Mouse (Mus musculus) adrenal gland, postnatal 4 days (tissue): Measurements from ENCODE around the gene Jun. TPM values are rescaled to one million over a fixed set of nuclear protein-coding genes. Genes with fewer than 3 reads are reported as not detected.

Experiments used
- DNase-seq, 2 experiments: peaks; one replicate each; pipeline ENCODE4 v3.0.0; 2021 to 2022; ENCODE audit warnings: low spot score in 2 of 2, mixed read lengths in 2 of 2
- long read RNA-seq, 2 experiments: library from polyadenylated mRNA; stranded (forward); transcript quantifications; one replicate each; pipeline ENCODE4 v2.0.0; 2021
- total RNA-seq, 2 experiments: library from RNA; stranded (reverse); gene quantifications; 2 replicates each; pipeline ENCODE4 v1.2.3; 2021

Jun gene
- total RNA-seq = 10 to 100 TPM; 46.6 to 58.6 TPM
- long read RNA-seq, experiment 1, transcript Jun-201 (1 exons, 3,189 nt) = major isoform, 36 of 36 reads
- long read RNA-seq, experiment 1, partial matches to known transcripts = 0 of 36 reads
- long read RNA-seq, experiment 1, other reads (novel, unspliced or antisense) = 0 of 36 reads
- long read RNA-seq, experiment 2, transcript Jun-201 (1 exons, 3,189 nt) = major isoform, 160 of 161 reads
- long read RNA-seq, experiment 2, partial matches to known transcripts = 0 of 161 reads
- long read RNA-seq, experiment 2, other reads (novel, unspliced or antisense) = 1 of 161 reads

DNA sequence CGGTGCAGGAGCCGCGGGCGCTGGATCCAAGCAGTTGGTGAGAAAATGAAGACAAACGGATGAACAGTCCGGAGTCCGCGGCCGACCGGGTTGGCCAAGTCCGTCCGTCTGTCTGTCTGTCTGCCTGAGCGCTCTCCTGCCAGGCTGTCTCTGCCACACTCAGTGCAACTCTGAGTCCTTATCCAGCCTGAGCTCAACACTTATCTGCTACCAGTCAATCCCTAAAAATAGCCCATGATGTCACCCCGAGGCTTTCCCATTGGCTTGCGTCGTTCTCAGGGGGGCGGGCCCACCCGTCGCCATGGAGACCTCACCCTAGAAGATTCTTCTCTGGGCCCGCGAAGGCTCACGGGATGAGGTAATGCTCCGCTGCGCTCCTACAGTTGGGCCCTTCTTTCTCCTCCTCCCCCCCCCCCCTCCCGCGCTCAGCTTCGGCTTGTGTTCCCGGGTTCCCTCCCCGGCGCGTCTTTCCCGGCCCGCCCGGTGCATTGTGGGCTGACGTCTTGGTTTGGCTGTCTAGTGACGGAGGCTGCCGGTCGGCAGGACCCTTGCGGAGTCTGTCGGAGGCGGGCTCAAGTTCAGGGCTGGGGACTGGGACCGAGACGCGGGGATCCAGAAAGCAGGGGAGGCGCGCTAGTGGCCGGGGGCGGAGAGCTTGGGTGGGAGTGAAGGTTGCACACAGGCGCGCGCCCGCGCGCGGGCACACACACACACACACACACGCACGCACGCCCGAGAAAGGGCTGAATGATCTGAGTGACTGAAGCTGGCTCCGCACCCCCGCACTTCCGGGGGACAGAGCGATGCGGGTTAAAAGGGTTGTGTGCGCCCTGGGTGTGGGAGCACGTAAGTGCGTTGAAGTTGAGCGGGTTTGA lies at the start of gene Jun:
Gene Jun (minus strand): TSS at position 198 of the 875 bp plus-strand sequence.
- DNase-seq = peak; percentile 96 to 98

DNA sequence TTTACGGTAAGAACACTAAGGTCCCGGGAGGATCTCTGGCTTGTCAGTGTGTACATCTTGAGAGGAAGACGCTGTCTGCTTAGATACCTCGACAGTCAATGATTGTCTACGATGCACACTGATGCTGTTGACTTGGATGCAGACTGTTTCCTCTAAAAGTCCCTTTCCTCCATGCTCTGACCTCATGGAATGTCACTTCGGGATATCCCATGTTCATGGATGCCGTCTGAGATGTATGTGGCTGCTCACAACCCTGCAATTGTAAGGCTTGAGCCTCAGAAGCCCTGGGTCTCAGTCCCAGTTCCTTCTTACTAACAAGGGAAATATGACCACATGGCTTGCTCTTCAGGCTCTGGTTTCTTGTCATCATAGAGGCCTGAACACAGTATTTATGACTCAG lies 49.7 kb upstream of the Jun start:
- no peak for DNase-seq

DNA sequence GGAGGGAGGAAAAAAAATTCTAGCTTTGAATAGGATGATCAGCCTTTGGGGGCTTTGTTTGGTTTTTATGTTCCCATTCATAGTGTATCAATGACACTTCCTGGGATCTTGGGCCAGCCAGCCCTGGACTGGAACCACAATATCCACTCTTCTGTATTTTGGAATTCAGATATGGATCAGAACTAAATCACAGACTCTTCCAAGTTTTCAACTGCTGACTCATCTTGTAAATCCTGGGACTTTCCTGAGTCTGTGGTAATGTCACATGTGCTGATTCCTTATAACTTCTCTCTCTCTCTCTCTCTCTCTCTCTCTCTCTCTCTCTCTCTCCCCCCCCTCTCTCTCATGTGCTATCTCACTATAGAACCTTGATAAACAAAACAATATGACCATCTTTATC lies 48.7 kb upstream of the Jun start:
- DNase-seq = no peak

DNA sequence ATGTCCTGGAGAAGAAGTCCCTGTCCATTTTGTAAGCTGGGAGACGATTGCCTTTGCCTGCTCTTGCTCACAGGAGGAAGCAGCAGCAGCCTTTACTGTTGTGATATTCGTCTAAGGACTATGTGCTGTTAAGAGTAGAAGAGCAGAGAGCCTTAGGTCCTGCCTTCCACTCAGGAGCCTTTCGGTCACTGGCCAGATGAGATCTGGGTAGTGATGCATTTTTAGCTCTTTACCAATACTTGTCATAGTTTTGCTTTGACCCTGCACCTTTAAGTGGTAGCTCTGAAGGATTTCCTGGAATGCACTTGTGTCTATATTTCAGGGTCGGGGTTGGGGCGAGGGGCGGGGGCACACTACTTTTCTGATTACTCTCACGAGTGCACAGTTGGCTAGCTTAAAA lies 47.4 kb upstream of the Jun start:
- no peak for DNase-seq

DNA sequence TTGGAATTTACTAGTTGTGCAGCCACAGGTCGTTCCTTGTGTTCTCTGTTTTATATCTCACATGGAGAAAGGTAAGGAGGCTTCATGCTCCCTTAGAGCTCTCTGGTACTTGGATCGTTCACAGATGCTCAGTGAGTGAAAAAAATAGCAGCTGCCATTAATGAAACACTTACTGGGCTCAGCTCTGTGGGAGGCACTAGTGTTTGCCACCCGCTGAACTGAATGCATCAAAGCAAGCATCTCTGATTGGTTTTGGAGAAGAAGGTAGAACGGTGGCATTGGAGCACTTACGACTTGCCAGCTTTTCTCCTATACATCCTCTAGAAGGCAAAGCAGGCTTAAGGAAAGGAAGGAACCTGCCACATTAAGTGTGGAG lies 46.7 kb upstream of the Jun start:
- no peak for DNase-seq

GRCm38 (mm10) chr4:95097942-95098721 lies 46.1 kb upstream of the Jun start:
- no peak for DNase-seq

DNA sequence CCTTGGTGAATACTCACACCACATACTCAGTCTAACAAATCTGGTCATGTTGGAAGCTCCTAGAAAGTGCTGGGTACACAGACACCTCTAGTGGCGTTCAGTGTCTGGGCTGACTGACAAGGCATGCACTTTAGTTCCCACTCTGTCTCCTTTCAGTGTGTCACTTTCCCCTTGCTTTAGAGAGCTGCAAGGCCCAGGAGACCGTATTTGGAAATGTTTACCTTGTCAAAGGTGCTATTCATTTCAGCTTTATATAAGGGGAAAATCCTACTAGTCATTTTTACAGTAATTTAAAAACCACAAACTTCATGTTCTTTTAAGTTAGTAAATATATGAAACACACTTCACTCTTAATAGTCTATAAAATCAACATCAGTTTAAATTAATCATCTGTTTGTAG lies 44.7 kb upstream of the Jun start:
- no peak for DNase-seq

DNA sequence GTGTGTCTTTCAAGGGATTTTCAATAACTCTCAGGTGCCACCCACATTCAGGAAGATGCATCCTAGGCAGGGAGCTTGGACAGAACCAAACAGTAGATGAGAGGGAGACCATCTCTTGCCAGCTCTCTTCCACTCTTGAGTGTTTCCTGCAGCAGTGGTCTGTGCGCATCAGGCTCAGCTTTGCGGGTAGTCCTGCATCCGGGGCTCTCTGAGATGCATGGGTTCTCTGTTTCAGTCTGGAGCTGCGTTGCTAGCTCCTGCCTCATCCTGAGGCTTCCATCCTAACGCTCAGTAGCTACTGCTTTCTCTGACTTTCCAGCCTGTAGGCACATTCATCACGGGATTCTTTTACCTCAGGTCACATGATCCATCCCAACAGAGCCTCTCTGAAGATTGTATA lies 43.9 kb upstream of the Jun start:
- no peak for DNase-seq

GRCm38 (mm10) chr4:95095355-95095754 lies 43.3 kb upstream of the Jun start:
- DNase-seq = no peak

DNA sequence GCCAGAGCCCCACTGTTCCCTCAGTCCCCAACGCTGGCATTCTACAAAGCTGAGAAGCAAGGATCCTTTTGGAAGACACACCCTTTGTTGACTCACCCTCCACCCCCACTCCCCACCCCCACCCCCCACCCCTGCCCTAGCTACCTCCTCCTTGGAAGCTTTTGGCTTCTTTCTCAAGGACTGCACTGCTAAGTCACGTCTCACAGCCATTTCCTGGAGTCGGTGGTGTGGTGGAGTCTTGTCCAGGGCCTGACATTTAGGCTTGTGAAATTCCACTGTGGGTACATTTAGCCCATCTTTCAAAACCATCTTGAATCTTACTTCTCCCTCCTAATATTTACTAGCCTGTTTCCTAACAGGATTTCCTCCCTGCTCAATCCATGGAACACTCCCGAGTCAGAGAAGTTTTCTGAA lies 42.7 kb upstream of the Jun start:
- no peak for DNase-seq

GRCm38 (mm10) chr4:95093615-95094014 lies 41.6 kb upstream of the Jun start:
- DNase-seq = no peak

DNA sequence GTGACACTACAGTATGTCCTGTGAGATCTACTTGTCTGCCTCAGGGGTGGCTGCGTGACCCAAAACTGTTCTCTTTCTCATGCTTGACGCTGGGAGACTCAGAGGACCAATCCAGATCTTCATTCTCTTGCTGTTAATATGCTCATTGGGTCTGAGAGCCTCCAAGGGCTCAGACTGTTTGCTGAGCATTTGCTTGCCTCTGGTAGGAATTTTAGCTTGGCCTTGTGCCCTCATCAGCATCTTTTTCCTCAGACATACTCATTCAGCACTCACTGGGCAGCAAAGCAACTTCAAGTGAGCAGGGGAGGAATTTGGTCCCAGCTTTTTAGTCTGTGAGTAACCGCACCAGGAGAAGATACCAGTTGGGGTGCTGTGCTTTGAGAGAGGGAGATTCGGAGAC lies 40.5 kb upstream of the Jun start:
- DNase-seq = no peak

DNA sequence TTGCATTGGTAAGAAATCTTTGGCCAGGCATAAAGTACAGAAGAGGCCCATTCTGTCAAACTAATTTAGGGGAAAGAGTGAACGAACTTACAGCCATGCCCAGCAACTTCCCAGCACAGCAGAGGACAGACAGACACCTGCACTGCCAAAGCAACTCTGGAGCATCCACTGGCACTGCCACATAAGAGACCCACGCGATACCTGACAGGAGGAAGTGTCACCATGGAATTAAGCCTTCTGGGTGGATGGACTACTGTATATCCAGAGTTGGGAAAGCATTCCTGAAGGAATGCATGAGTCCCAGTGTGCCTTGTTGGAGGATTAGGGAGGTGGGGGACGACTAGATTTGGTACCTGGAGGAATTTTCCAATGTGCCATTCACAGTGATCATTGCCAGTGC lies 39.5 kb upstream of the Jun start:
- no peak for DNase-seq

GRCm38 (mm10) chr4:95089968-95090367 lies 37.9 kb upstream of the Jun start:
- DNase-seq = no peak

GRCm38 (mm10) chr4:95089053-95089452 lies 37.0 kb upstream of the Jun start:
- DNase-seq = no peak

DNA sequence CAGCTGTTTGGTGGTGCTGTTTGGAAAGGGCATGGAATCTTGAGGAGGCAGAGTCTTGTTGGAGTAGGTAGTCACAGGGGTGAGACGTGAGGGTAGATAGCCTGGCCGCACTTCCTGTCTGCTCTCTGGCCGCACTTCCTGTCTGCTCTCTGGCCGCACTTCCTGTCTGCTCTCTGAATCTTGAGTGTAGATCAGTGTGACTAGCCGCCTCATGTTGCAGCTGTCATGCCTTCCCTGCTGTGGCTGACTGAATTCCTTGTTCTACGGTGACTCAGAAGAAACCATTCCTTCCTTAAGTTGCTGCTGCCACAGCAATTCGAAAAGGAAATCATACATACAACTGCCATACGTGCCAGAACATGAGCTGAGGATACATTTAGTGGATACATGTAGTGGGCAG lies 31.9 kb upstream of the Jun start:
- no peak for DNase-seq

DNA sequence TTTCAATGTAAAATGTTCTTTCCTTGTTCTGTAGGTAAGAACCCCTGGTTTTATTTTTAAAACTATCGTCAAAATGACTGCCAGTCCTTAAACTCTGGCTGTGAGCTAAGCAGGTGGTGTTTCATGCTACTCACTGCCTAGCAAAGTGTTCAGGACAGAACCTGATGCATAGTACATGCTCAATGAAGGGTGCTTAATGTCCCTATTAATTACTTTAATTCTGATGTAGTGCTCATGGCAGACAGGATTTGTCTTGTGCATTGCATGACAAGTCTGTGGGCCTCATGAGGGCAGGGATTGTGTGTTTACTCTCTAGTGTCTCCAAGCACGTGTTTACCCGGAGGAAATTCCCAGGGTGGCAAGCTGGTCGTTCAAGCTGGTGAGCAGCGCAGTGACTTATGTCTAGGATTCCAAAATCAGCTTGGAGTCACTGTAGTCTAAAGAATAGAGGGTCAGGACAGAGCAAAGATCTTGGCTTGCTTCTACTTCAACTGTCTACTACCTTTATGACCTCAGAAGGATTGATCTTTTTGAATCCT lies 31.2 kb upstream of the Jun start:
- no peak for DNase-seq

DNA sequence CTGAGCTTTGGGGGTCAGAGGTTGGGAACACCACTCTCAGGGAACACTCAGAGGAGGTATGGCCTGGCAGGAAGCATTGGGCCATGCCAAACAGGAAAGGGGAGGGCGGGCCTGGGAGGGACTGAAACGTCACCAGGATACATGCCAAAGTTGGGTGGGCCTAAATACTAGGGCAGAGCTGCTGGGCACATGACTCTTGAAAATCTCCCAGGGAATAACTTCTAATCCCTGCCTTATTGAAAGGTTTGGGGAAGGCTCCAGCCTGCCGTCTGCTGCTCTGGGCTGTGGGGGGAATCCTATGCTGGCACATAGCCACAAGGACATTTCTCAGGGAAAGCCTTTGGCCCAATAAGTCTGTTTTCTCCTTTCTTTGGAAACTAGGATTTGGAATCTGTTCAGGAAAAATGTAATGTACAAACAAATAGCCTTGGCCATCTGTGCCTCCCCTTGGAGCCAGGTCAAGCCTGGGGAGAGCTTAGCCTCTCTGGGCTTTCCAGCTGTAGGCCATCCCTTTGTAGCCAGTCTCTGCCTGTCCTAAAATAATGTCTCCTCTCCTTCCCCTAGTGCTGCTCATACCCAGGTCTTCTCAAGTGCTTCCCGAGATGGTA lies 30.6 kb upstream of the Jun start:
- DNase-seq = peak in 1 of 2 experiments; percentile 38

DNA sequence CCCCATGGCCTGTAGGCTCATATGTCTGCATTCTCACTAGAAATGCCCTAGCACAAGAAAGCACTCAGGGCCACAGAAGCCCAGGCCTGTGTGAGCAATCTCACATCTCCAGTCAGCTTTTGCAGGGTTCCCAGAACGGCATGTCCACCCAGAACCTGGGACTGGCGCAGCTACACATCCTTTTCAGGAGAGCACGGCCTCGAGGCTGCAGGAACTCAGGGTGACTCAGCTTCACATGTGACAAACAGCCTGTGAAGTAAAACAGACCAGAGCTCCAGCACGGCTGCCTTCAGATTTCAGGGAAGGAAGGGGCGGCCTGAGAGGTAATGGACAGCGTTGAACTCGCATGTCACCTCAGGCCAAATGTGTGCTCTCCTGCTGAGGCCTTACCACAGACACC lies 29.6 kb upstream of the Jun start:
- DNase-seq = peak in 1 of 2 experiments; percentile 23

- DNase-seq = no peak
These were observed 26.6 kb upstream of the Jun start for GRCm38 (mm10) chr4:95078625-95079024.

DNA sequence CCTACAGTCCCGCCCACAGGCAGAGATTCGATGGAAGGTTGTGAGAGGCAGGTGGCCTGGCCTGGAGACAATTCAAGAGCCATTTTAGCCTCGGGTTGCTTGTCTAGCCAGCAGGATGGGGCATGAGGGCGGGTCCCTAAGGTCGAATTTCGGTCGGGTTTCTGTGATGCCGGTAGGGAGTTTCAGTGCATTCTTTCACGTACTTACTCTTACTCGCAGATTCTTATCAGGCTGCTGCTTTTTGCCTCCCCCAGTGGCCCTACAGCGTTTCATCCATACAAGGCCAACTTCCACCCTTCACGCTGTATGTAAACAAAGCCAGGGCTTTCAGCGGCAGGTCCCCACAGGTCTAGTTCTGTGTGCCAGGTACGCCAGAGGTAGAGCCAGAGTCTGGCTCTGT lies 24.3 kb upstream of the Jun start:
- DNase-seq = no peak
